Mouse (Mus musculus): ENCODE measurements at regions not wholly inside any gene's neighbourhood (a gene's known extent, or its start where the extent isn't known, plus 50 kb on each side); places are given as distances from the start of the nearest gene placed in this dataset.

DNA sequence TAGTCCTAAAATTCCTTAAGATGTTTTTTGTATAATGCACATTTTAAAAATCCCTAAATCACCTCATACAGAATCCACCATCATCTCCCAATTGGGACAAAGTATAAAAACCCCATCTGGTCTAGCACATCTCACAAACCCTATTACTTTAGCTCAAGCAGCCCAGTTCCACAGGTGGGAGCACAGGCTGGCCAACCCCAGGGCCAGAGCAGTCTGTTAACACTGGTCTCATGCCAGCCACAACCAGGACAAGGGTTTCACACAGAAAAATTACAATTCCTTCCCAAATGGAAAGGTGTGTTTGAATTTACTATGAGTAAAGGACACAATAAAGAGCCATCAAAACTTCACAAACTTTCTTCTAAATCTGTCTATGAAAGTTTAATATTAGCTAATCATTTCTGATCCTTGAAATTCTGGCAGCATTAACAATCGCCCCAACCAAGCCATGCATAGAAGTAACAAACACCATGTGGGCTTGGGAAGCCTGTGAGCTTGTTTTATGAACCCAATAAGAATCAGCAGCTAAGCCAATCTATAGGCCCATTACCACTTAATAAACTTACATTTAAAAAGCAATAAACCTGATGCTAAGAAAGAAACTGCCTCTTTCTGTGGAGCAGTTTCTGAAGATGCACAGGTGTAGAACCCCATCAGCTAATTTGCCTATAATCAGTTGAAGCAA, 512.9 kb downstream of the Rps29 start:
- H3K4me1 ChIP-seq (ENCODE audit: control insufficient read depth in 1 of 2, insufficient read depth in 2 of 2): no peaks in the 10 kb centered on the region
- H3K36me3 ChIP-seq (replicated peaks in 1 of 2; ENCODE audit: control insufficient read depth in 1 of 2, insufficient read depth in 1 of 2, low read length in 1 of 2): no peaks in the 10 kb centered on the region
- no peak overlapping the region for H3K4me2 ChIP-seq (ENCODE audit: insufficient read depth, low read depth, poor library complexity, severe bottlenecking)

GRCm38 (mm10) chr12:68643671-68644070, 515.3 kb downstream of the Rps29 start:
- no peaks in the 10 kb centered on the region for H3K27me3 ChIP-seq (replicated peaks)
- no peak overlapping the region for H3K4me3 ChIP-seq (replicated peaks in 1 of 3; ENCODE audit: low read depth in 2 of 3, low read length in 2 of 3, poor library complexity in 1 of 3)
- H3K36me3 ChIP-seq (replicated peaks in 1 of 2; ENCODE audit: control insufficient read depth in 1 of 2, insufficient read depth in 1 of 2, low read length in 1 of 2): no peaks in the 10 kb centered on the region
- H3K9ac ChIP-seq (ENCODE audit: insufficient read depth, low read depth): no peak overlapping the region
- H3K9me3 ChIP-seq (replicated peaks; ENCODE audit: low read length): no peaks in the 10 kb centered on the region
- H3K27ac ChIP-seq (ENCODE audit: insufficient read depth, low read depth): no peak overlapping the region
- H3K4me1 ChIP-seq (ENCODE audit: control insufficient read depth in 1 of 2, insufficient read depth in 2 of 2): no peaks in the 10 kb centered on the region
- dilution Hi-C loops (cut with MboI; ENCODE audit: extremely low pct_ligation_motif_present, extremely low pct_unique_long_range_greater_than_20kb, low sequenced_read_pairs): no loop called here
- TF ChIP-seq USF1 (IDR thresholded peaks at IDR 0.05; ENCODE audit: low read depth, low read length) (no peak), MYC (IDR thresholded peaks at IDR 0.05; ENCODE audit: low read depth, low read length) (no peak), ZMIZ1 (IDR thresholded peaks at IDR 0.05; ENCODE audit: low read depth, low read length) (no peak), BHLHE40 (IDR thresholded peaks at IDR 0.05; ENCODE audit: low read depth, low read length) (no peak), POLR2A (IDR thresholded peaks at IDR 0.05; ENCODE audit: low read depth, low read length) (no peak), MAZ (IDR thresholded peaks at IDR 0.05; ENCODE audit: low read depth, low read length) (no peak), PAX5 (IDR thresholded peaks at IDR 0.05; ENCODE audit: low read length) (no peak), ZNF384 (IDR thresholded peaks at IDR 0.05; ENCODE audit: low read depth, low read length) (no peak), TBP (conservative IDR thresholded peaks at IDR 0.05; ENCODE audit: low read depth, low read length) (no peak), HCFC1 (IDR thresholded peaks at IDR 0.05; ENCODE audit: low read depth, low read length) (no peak), CHD1 (IDR thresholded peaks at IDR 0.05; ENCODE audit: low read depth, low read length) (no peak), RCOR1 (conservative IDR thresholded peaks at IDR 0.05; ENCODE audit: low read depth, low read length) (no peak), ZKSCAN1 (IDR thresholded peaks at IDR 0.05; ENCODE audit: borderline replicate concordance, low read depth, low read length) (no peak), GABPA (IDR thresholded peaks at IDR 0.05; ENCODE audit: insufficient replicate concordance, low read depth, low read length) (no peak), MXI1 (IDR thresholded peaks at IDR 0.05; ENCODE audit: low read depth, low read length) (no peak), MAX (IDR thresholded peaks at IDR 0.05; ENCODE audit: low read length) (no peak), IRF4 (IDR thresholded peaks at IDR 0.05; ENCODE audit: low read depth, low read length) (no peak), ETS1 (conservative IDR thresholded peaks at IDR 0.05; ENCODE audit: low read depth, low read length) (no peak), NELFE (IDR thresholded peaks at IDR 0.05; ENCODE audit: low read depth, low read length) (no peak), TCF12 (IDR thresholded peaks at IDR 0.05; ENCODE audit: low read depth, low read length) (no peak)
- in situ Hi-C loops (cut with MboI; ENCODE audit: low pct_ligation_motif_present, low pct_unique_long_range_greater_than_20kb, low sequenced_read_pairs): no loop called here
- no peak for DNase-seq (ENCODE audit: extremely low read depth)
- H3K79me2 ChIP-seq (replicated peaks; ENCODE audit: control insufficient read depth, extremely low read depth, insufficient read depth, poor library complexity, severe bottlenecking): no peaks in the 10 kb centered on the region
- no peak overlapping the region for H3K4me2 ChIP-seq (ENCODE audit: insufficient read depth, low read depth, poor library complexity, severe bottlenecking)

More for the DNA sequence above, 512.9 kb downstream of the Rps29 start:
- Histone ChIP-seq H3K4me3 (replicated peaks in 1 of 3; ENCODE audit: low read depth in 2 of 3, low read length in 2 of 3, poor library complexity in 1 of 3) (no peak overlapping the region), H3K27ac (ENCODE audit: insufficient read depth, low read depth) (no peak overlapping the region), H3K9ac (ENCODE audit: insufficient read depth, low read depth) (no peak overlapping the region), H3K9me3 (replicated peaks; ENCODE audit: low read length) (no peaks in the 10 kb centered on the region), H3K27me3 (replicated peaks) (no peaks in the 10 kb centered on the region), H3K79me2 (replicated peaks; ENCODE audit: control insufficient read depth, extremely low read depth, insufficient read depth, poor library complexity, severe bottlenecking) (no peaks in the 10 kb centered on the region)
- TF ChIP-seq UBTF (IDR thresholded peaks at IDR 0.05; ENCODE audit: low read depth, low read length) (no peak), HCFC1 (IDR thresholded peaks at IDR 0.05; ENCODE audit: low read depth, low read length) (no peak), MYC (IDR thresholded peaks at IDR 0.05; ENCODE audit: low read depth, low read length) (no peak), RAD21 (IDR thresholded peaks at IDR 0.05; ENCODE audit: low read depth, low read length) (no peak), CHD1 (IDR thresholded peaks at IDR 0.05; ENCODE audit: low read depth, low read length) (no peak), KAT2A (IDR thresholded peaks at IDR 0.05; ENCODE audit: insufficient replicate concordance, low read length) (no peak)
- in situ Hi-C loops (cut with MboI; ENCODE audit: low pct_ligation_motif_present, low pct_unique_long_range_greater_than_20kb, low sequenced_read_pairs) (no loop called here), dilution Hi-C loops (cut with MboI; ENCODE audit: extremely low pct_ligation_motif_present, extremely low pct_unique_long_range_greater_than_20kb, low sequenced_read_pairs) (no loop called here)
- no peak for DNase-seq (ENCODE audit: extremely low read depth)
